Mouse (Mus musculus) mature B cell (primary cell): Measurements from ENCODE around the gene Hoxc8.

Experiments used
- in situ Hi-C: fragments of 300-500 bp; cut with MboI; formaldehyde crosslinking; loops from 2 replicates; pipeline ENCODE4 v1.14.3; 2019

Gene Hoxc8

GRCm38 (mm10) chr15:102981379-102982288, 8.8 kb upstream of the Hoxc8 start:
- in situ Hi-C loops: loop anchor here (10.0 to 25.0 kb wide), 2 partner anchors 193 to 331 kb away; partner anchors contain the start of gene Gpr84

GRCm38 (mm10) chr15:102983716-102984115, 6.7 kb upstream of the Hoxc8 start:
- in situ Hi-C loops: loop anchor here (10.0 to 25.0 kb wide), 2 partner anchors 191 to 329 kb away; partner anchors contain the start of gene Gpr84

- in situ Hi-C loops: loop anchor here (10.0 to 25.0 kb wide), 2 partner anchors 190 to 328 kb away; partner anchors contain the start of gene Gpr84
These were observed 5.9 kb upstream of the Hoxc8 start for GRCm38 (mm10) chr15:102984521-102984920.

GRCm38 (mm10) chr15:102984925-102985324, 5.5 kb upstream of the Hoxc8 start:
- in situ Hi-C loops: loop anchor here (10.0 to 25.0 kb wide), 2 partner anchors 190 to 327 kb away; partner anchors contain the start of gene Gpr84

- in situ Hi-C loops: loop anchor here (10.0 to 25.0 kb wide), 2 partner anchors 188 to 325 kb away; partner anchors contain the start of gene Gpr84
These were observed 3.1 kb upstream of the Hoxc8 start for GRCm38 (mm10) chr15:102987124-102987833.

- in situ Hi-C loops: loop anchor here (10.0 to 25.0 kb wide), 2 partner anchors 187 to 324 kb away; partner anchors contain the start of gene Gpr84
These were observed 2.3 kb upstream of the Hoxc8 start for GRCm38 (mm10) chr15:102988078-102988477.

- in situ Hi-C loops: loop anchor here (25.0 kb wide), 1 partner anchor 321 kb away; the partner anchor contains the start of gene Gpr84
These were observed 1.4 kb downstream of the Hoxc8 start for GRCm38 (mm10) chr15:102991782-102992181.

GRCm38 (mm10) chr15:102992206-102992605, 1.8 kb downstream of the Hoxc8 start:
- in situ Hi-C loops: loop anchor here (25.0 kb wide), 1 partner anchor 320 kb away; the partner anchor contains the start of gene Gpr84

GRCm38 (mm10) chr15:102992863-102993262, 2.5 kb downstream of the Hoxc8 start:
- in situ Hi-C loops: loop anchor here (25.0 kb wide), 1 partner anchor 319 kb away; the partner anchor contains the start of gene Gpr84

- in situ Hi-C loops: loop anchor here (25.0 kb wide), 1 partner anchor 316 kb away; the partner anchor contains the start of gene Gpr84
These were observed 6.1 kb downstream of the Hoxc8 start for GRCm38 (mm10) chr15:102996548-102996947.

- in situ Hi-C loops: loop anchor here (25.0 kb wide), 1 partner anchor 315 kb away; the partner anchor contains the start of gene Gpr84
These were observed 7.0 kb downstream of the Hoxc8 start for GRCm38 (mm10) chr15:102997431-102997830.

- in situ Hi-C loops: loop anchor here (25.0 kb wide), 1 partner anchor 314 kb away; the partner anchor contains the start of gene Gpr84
These were observed 7.5 kb downstream of the Hoxc8 start, which contains the start of gene Hoxc6 for GRCm38 (mm10) chr15:102997939-102998355. Gene Hoxc6, plus strand, starts transcription at chr15:102998257.

GRCm38 (mm10) chr15:102998608-102999182, 8.3 kb downstream of the Hoxc8 start:
- in situ Hi-C loops: loop anchor here (25.0 kb wide), 1 partner anchor 314 kb away; the partner anchor contains the start of gene Gpr84

GRCm38 (mm10) chr15:102999183-102999831, 8.9 kb downstream of the Hoxc8 start:
- in situ Hi-C loops: loop anchor here (25.0 kb wide), 1 partner anchor 313 kb away; the partner anchor contains the start of gene Gpr84

- in situ Hi-C loops: loop anchor here (25.0 kb wide), 1 partner anchor 312 kb away; the partner anchor contains the start of gene Gpr84
These were observed 9.5 kb downstream of the Hoxc8 start for GRCm38 (mm10) chr15:102999955-103000354.

GRCm38 (mm10) chr15:103000501-103000901, 10.1 kb downstream of the Hoxc8 start:
- in situ Hi-C loops: no loop called here

- in situ Hi-C loops: no loop called here
These were observed 11.0 kb downstream of the Hoxc8 start for GRCm38 (mm10) chr15:103001370-103001769.

GRCm38 (mm10) chr15:103002156-103002555, 11.7 kb downstream of the Hoxc8 start:
- in situ Hi-C loops: no loop called here

GRCm38 (mm10) chr15:103002821-103003448, 12.5 kb downstream of the Hoxc8 start:
- in situ Hi-C loops: no loop called here

GRCm38 (mm10) chr15:103005308-103005707, 14.9 kb downstream of the Hoxc8 start:
- in situ Hi-C loops: no loop called here
